Mouse (Mus musculus): ENCODE results near the gene Pde4b. TPM values are rescaled to one million over a fixed set of nuclear protein-coding genes. Genes with fewer than 3 reads are reported as not detected.
A peak's percentile ranks its signal among the peaks of the same experiment; 100 is the strongest.

Gene Pde4b
- polyA plus RNA-seq, 1 experiment, result 3.9 TPM

GRCm38 (mm10) chr4:102568591-102568990 lies 481.2 kb downstream of the Pde4b start:
- 3% methylated on average over 4 of the region's 4 CpGs for WGBS
- peak overlapping the region; percentile 51 for H3K4me3 ChIP-seq (replicated peaks; ENCODE audit: control insufficient read depth, low read depth, low read length)
- H3K27ac ChIP-seq (ENCODE audit: control insufficient read depth, insufficient read depth, low read depth, low read length, poor library complexity), result peak overlapping the region; percentile 88
- peaks cover 7% of the 10 kb centered on the region; the same call in 1 of the 2 replicates for H3K4me1 ChIP-seq (ENCODE audit: control insufficient read depth, insufficient read depth, low read length)
- TF ChIP-seq CTCF (IDR thresholded peaks at IDR 0.05; ENCODE audit: control insufficient read depth, insufficient read depth, low read length) (no peak), POLR2A (IDR thresholded peaks at IDR 0.05; ENCODE audit: borderline replicate concordance, control insufficient read depth, low read depth, low read length) (no peak)

DNA sequence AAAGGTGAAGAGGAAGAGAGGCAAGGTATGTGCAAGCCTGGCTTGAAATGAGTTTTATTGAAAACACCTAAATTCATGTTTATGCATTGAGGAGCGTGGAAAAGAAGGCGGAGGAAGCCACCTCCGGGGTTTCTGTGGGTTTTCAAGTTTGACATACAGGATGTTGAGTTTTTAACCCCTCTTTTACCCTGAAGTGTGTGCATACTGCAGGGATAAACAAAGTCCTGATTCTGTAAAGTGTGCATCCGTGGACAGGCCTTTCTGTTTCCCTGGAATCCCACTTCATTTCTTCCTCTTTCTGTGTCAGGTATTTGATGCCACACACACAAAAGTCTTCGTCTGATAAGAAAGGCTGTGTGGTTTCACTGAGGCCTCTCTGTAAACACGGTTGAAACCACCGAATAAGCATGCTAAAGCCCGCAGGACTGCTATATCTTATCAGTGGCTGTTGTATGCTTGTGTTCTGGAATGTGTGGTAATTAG lies 481.8 kb downstream of the Pde4b start:
- no peak for TF ChIP-seq CTCF (IDR thresholded peaks at IDR 0.05; ENCODE audit: control insufficient read depth, insufficient read depth, low read length)
- TF ChIP-seq POLR2A (IDR thresholded peaks at IDR 0.05; ENCODE audit: borderline replicate concordance, control insufficient read depth, low read depth, low read length), result no peak
- 3% methylated on average over 8 of the region's 8 CpGs for WGBS
- peak overlapping the region; percentile 88 for H3K27ac ChIP-seq (ENCODE audit: control insufficient read depth, insufficient read depth, low read depth, low read length, poor library complexity)
- H3K4me1 ChIP-seq (ENCODE audit: control insufficient read depth, insufficient read depth, low read length), result peaks cover 7% of the 10 kb centered on the region; the same call in 1 of the 2 replicates
- H3K4me3 ChIP-seq (replicated peaks; ENCODE audit: control insufficient read depth, low read depth, low read length), result no peak overlapping the region

GRCm38 (mm10) chr4:102569950-102570765 lies 482.8 kb downstream of the Pde4b start:
- H3K27ac ChIP-seq (ENCODE audit: control insufficient read depth, insufficient read depth, low read depth, low read length, poor library complexity), result peak overlapping the region; percentile 90
- H3K4me1 ChIP-seq (ENCODE audit: control insufficient read depth, insufficient read depth, low read length), result peaks cover 7% of the 10 kb centered on the region; the same call in 1 of the 2 replicates
- WGBS, result 1% methylated on average over 20 of the region's 20 CpGs
- no peak for TF ChIP-seq CTCF (IDR thresholded peaks at IDR 0.05; ENCODE audit: control insufficient read depth, insufficient read depth, low read length)
- peak; percentile 46 for TF ChIP-seq POLR2A (IDR thresholded peaks at IDR 0.05; ENCODE audit: borderline replicate concordance, control insufficient read depth, low read depth, low read length)
- peak overlapping the region; percentile 80 for H3K4me3 ChIP-seq (replicated peaks; ENCODE audit: control insufficient read depth, low read depth, low read length)

DNA sequence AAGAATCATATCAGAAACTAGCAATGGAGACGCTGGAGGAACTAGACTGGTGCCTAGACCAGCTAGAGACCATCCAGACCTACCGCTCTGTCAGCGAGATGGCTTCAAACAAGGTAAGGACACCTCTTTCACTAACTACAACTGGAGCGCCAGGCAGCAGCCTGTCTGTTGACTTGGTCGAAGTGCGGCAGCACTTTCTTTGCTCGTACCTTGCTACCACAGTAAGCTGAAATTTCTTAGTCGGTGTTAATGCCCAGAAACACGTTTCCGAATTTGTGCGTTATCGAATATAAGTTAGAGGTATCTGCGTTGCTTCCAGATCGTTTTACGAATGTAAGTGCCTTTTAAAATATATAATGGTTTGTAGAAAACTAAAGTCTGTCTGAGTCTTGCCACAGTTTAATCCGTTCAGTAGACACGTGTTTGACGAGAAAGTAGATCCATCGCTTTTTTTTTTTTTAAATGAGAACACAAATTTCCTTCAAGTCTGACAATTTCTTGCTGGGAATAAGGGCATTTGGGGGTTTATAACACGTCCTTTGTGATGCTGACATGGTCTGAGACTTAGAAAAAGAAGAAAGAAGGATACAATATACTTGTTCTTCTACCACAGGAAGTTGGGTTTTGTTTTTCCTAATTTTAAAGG lies 483.5 kb downstream of the Pde4b start:
- Histone ChIP-seq H3K4me1 (ENCODE audit: control insufficient read depth, insufficient read depth, low read length) (peaks cover 5% of the 10 kb centered on the region), H3K27ac (ENCODE audit: control insufficient read depth, insufficient read depth, low read depth, low read length, poor library complexity) (peak overlapping the region; percentile 90), H3K4me3 (replicated peaks; ENCODE audit: control insufficient read depth, low read depth, low read length) (peak overlapping the region; percentile 80)
- TF ChIP-seq CTCF (IDR thresholded peaks at IDR 0.05; ENCODE audit: control insufficient read depth, insufficient read depth, low read length) (no peak), POLR2A (IDR thresholded peaks at IDR 0.05; ENCODE audit: borderline replicate concordance, control insufficient read depth, low read depth, low read length) (no peak)
- under 1% methylated on average over 20 of the region's 20 CpGs for WGBS

GRCm38 (mm10) chr4:102572031-102572430 lies 484.7 kb downstream of the Pde4b start:
- peak overlapping the region; percentile 76; the same call in 1 of the 2 replicates for H3K27ac ChIP-seq (ENCODE audit: control insufficient read depth, insufficient read depth, low read depth, low read length, poor library complexity)
- TF ChIP-seq CTCF (IDR thresholded peaks at IDR 0.05; ENCODE audit: control insufficient read depth, insufficient read depth, low read length) (no peak), POLR2A (IDR thresholded peaks at IDR 0.05; ENCODE audit: borderline replicate concordance, control insufficient read depth, low read depth, low read length) (no peak)
- WGBS, result 2% methylated on average over 6 of the region's 6 CpGs
- peaks cover 5% of the 10 kb centered on the region for H3K4me1 ChIP-seq (ENCODE audit: control insufficient read depth, insufficient read depth, low read length)
- peak overlapping the region; percentile 66 for H3K4me3 ChIP-seq (replicated peaks; ENCODE audit: control insufficient read depth, low read depth, low read length)

GRCm38 (mm10) chr4:102572591-102572990 lies 485.2 kb downstream of the Pde4b start:
- peak overlapping the region; percentile 76; the same call in 1 of the 2 replicates for H3K27ac ChIP-seq (ENCODE audit: control insufficient read depth, insufficient read depth, low read depth, low read length, poor library complexity)
- 34% methylated on average over 3 of the region's 3 CpGs for WGBS
- no peak for TF ChIP-seq POLR2A (IDR thresholded peaks at IDR 0.05; ENCODE audit: borderline replicate concordance, control insufficient read depth, low read depth, low read length)
- TF ChIP-seq CTCF (IDR thresholded peaks at IDR 0.05; ENCODE audit: control insufficient read depth, insufficient read depth, low read length), result no peak
- H3K4me1 ChIP-seq (ENCODE audit: control insufficient read depth, insufficient read depth, low read length), result peaks cover 5% of the 10 kb centered on the region
- H3K4me3 ChIP-seq (replicated peaks; ENCODE audit: control insufficient read depth, low read depth, low read length), result peak overlapping the region; percentile 59

DNA sequence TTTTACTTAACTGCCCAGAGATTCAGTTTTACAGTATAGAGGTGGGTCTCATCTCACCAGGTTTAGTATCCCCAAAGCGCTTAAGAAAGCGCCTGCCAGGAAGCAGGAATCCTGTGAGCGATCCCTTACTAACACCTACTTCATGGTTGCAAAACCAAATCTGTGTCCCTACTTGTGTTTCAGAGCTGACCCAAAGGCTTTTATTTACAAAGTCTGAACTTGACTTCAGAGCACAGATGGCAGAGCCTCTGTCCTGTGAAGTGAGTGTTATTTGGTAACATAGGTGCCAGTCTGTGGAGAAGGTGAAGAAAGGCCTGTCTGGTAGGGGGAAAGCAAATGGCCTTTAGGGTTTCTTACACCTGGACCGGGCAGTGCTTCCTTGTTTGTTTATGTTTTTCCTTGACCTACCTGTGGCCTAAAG lies 486.0 kb downstream of the Pde4b start:
- no peak for TF ChIP-seq CTCF (IDR thresholded peaks at IDR 0.05; ENCODE audit: control insufficient read depth, insufficient read depth, low read length)
- Histone ChIP-seq H3K4me1 (ENCODE audit: control insufficient read depth, insufficient read depth, low read length) (peaks cover 2% of the 10 kb centered on the region), H3K4me3 (replicated peaks; ENCODE audit: control insufficient read depth, low read depth, low read length) (no peak overlapping the region), H3K27ac (ENCODE audit: control insufficient read depth, insufficient read depth, low read depth, low read length, poor library complexity) (peak overlapping the region; percentile 73; the same call in 1 of the 2 replicates)
- WGBS, result 62% methylated on average over 4 of the region's 4 CpGs

DNA sequence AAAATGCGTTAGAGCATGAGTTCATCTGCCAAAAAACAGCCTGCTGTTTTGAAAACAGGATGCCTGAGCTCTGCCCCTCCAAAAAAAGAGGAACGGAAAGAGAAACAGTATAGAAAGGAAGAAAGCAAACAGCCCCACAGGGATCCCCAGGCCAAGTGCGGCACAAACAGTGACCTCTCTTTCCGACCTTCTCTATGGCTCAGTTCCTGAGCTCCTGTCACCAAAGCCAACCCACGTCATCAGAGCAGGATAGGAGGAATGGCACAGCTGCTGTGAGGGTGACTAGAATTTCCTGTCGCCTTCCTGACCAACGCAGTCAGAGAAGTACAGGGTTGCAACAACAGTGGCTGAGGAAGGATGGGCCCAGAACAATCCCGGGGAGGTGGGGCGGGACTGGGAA lies 486.9 kb downstream of the Pde4b start:
- no peak for TF ChIP-seq POLR2A (IDR thresholded peaks at IDR 0.05; ENCODE audit: borderline replicate concordance, control insufficient read depth, low read depth, low read length)
- Histone ChIP-seq H3K27ac (ENCODE audit: control insufficient read depth, insufficient read depth, low read depth, low read length, poor library complexity) (peak overlapping the region; percentile 73), H3K4me3 (replicated peaks; ENCODE audit: control insufficient read depth, low read depth, low read length) (peak overlapping the region; percentile 52), H3K4me1 (ENCODE audit: control insufficient read depth, insufficient read depth, low read length) (peaks cover 2% of the 10 kb centered on the region)
- 3% methylated on average over 9 of the region's 9 CpGs for WGBS
